Mouse (Mus musculus): ENCODE measurements at regions not wholly inside any gene's neighbourhood (a gene's known extent, or its start where the extent isn't known, plus 50 kb on each side); places are given as distances from the start of the nearest gene placed in this dataset.

GRCm38 (mm10) chr4:35356904-35357563 is 131.1 kb upstream of the C9orf72 start:
- H3K27me3 ChIP-seq (ENCODE audit: control insufficient read depth, insufficient read depth, insufficient read length): no peaks in the 10 kb centered on the region
- H3K36me3 ChIP-seq (ENCODE audit: control insufficient read depth, insufficient read depth): no peaks in the 10 kb centered on the region
- H3K79me2 ChIP-seq (ENCODE audit: control insufficient read depth, insufficient read depth): no peaks in the 10 kb centered on the region
- no peaks in the 10 kb centered on the region for H3K79me3 ChIP-seq (ENCODE audit: low read depth)
- no peak overlapping the region for H3K4me3 ChIP-seq (ENCODE audit: insufficient read depth, poor library complexity, severe bottlenecking)
- no peak overlapping the region for H3ac ChIP-seq (ENCODE audit: control insufficient read depth, insufficient read length, low read depth)
- TF ChIP-seq MYOG (IDR thresholded peaks at IDR 0.05; ENCODE audit: control insufficient read depth, extremely low read depth, insufficient read length) (no peak), MYOD1 (IDR thresholded peaks at IDR 0.05; ENCODE audit: control insufficient read depth, insufficient read length, low read depth) (no peak), USF1 (IDR thresholded peaks at IDR 0.05; ENCODE audit: low read depth) (no peak), MAX (IDR thresholded peaks at IDR 0.05) (no peak), CEBPB (IDR thresholded peaks at IDR 0.05; ENCODE audit: low read depth) (no peak), FOSL1 (IDR thresholded peaks at IDR 0.05; ENCODE audit: insufficient read depth, low read length, poor library complexity, severe bottlenecking) (no peak), CTCF (IDR thresholded peaks at IDR 0.05; ENCODE audit: control insufficient read depth, insufficient read depth, insufficient read length) (no peak)

- no peaks in the 10 kb centered on the region for H3K79me3 ChIP-seq (ENCODE audit: low read depth)
- no peaks in the 10 kb centered on the region for H3K27me3 ChIP-seq (ENCODE audit: control insufficient read depth, insufficient read depth, insufficient read length)
- H3ac ChIP-seq (ENCODE audit: control insufficient read depth, insufficient read length, low read depth): no peak overlapping the region
- no peaks in the 10 kb centered on the region for H3K79me2 ChIP-seq (ENCODE audit: control insufficient read depth, insufficient read depth)
- TF ChIP-seq FOSL1 (IDR thresholded peaks at IDR 0.05; ENCODE audit: insufficient read depth, low read length, poor library complexity, severe bottlenecking): no peak
- H3K4me3 ChIP-seq (ENCODE audit: insufficient read depth, poor library complexity, severe bottlenecking): no peak overlapping the region
- no peaks in the 10 kb centered on the region for H3K36me3 ChIP-seq (ENCODE audit: control insufficient read depth, insufficient read depth)
These were observed 130.1 kb upstream of the C9orf72 start for GRCm38 (mm10) chr4:35356051-35356450.

- H3ac ChIP-seq (ENCODE audit: control insufficient read depth, insufficient read length, low read depth): no peak overlapping the region
- no peaks in the 10 kb centered on the region for H3K79me2 ChIP-seq (ENCODE audit: control insufficient read depth, insufficient read depth)
- no peak overlapping the region for H3K4me3 ChIP-seq (ENCODE audit: insufficient read depth, poor library complexity, severe bottlenecking)
- no peaks in the 10 kb centered on the region for H3K36me3 ChIP-seq (ENCODE audit: control insufficient read depth, insufficient read depth)
- H3K27me3 ChIP-seq (ENCODE audit: control insufficient read depth, insufficient read depth, insufficient read length): no peaks in the 10 kb centered on the region
- H3K79me3 ChIP-seq (ENCODE audit: low read depth): no peaks in the 10 kb centered on the region
- TF ChIP-seq MYOG (IDR thresholded peaks at IDR 0.05; ENCODE audit: control insufficient read depth, extremely low read depth, insufficient read length) (no peak), MYOD1 (IDR thresholded peaks at IDR 0.05; ENCODE audit: control insufficient read depth, insufficient read length, low read depth) (peak; percentile 74)
These were observed 128.1 kb upstream of the C9orf72 start for GRCm38 (mm10) chr4:35354046-35354445.

- Histone ChIP-seq H3K79me3 (ENCODE audit: low read depth) (no peaks in the 10 kb centered on the region), H3K79me2 (ENCODE audit: control insufficient read depth, insufficient read depth) (no peaks in the 10 kb centered on the region), H3K4me3 (ENCODE audit: insufficient read depth, poor library complexity, severe bottlenecking) (no peak overlapping the region), H3ac (ENCODE audit: control insufficient read depth, insufficient read length, low read depth) (no peak overlapping the region), H3K36me3 (ENCODE audit: control insufficient read depth, insufficient read depth) (no peaks in the 10 kb centered on the region), H3K27me3 (ENCODE audit: control insufficient read depth, insufficient read depth, insufficient read length) (no peaks in the 10 kb centered on the region)
- TF ChIP-seq MAX (IDR thresholded peaks at IDR 0.05) (no peak), USF1 (IDR thresholded peaks at IDR 0.05; ENCODE audit: low read depth) (no peak), FOSL1 (IDR thresholded peaks at IDR 0.05; ENCODE audit: insufficient read depth, low read length, poor library complexity, severe bottlenecking) (no peak), CTCF (IDR thresholded peaks at IDR 0.05; ENCODE audit: control insufficient read depth, insufficient read depth, insufficient read length) (no peak), MYOG (IDR thresholded peaks at IDR 0.05; ENCODE audit: control insufficient read depth, extremely low read depth, insufficient read length) (no peak), CEBPB (IDR thresholded peaks at IDR 0.05; ENCODE audit: low read depth) (no peak), MYOD1 (IDR thresholded peaks at IDR 0.05; ENCODE audit: control insufficient read depth, insufficient read length, low read depth) (no peak)
These were observed 126.6 kb upstream of the C9orf72 start for GRCm38 (mm10) chr4:35352606-35353005.

GRCm38 (mm10) chr4:35350465-35350864 is 124.5 kb upstream of the C9orf72 start:
- Histone ChIP-seq H3K4me3 (ENCODE audit: insufficient read depth, poor library complexity, severe bottlenecking) (no peak overlapping the region), H3K79me3 (ENCODE audit: low read depth) (no peaks in the 10 kb centered on the region), H3K27me3 (ENCODE audit: control insufficient read depth, insufficient read depth, insufficient read length) (no peaks in the 10 kb centered on the region), H3ac (ENCODE audit: control insufficient read depth, insufficient read length, low read depth) (no peak overlapping the region), H3K36me3 (ENCODE audit: control insufficient read depth, insufficient read depth) (no peaks in the 10 kb centered on the region), H3K79me2 (ENCODE audit: control insufficient read depth, insufficient read depth) (no peaks in the 10 kb centered on the region)
- TF ChIP-seq CTCF (IDR thresholded peaks at IDR 0.05; ENCODE audit: control insufficient read depth, insufficient read depth, insufficient read length): no peak
- TF ChIP-seq MYOG (IDR thresholded peaks at IDR 0.05; ENCODE audit: control insufficient read depth, extremely low read depth, insufficient read length): no peak

GRCm38 (mm10) chr4:35347609-35348008 is 121.6 kb upstream of the C9orf72 start:
- no peaks in the 10 kb centered on the region for H3K79me2 ChIP-seq (ENCODE audit: control insufficient read depth, insufficient read depth)
- H3K4me3 ChIP-seq (ENCODE audit: insufficient read depth, poor library complexity, severe bottlenecking): no peak overlapping the region
- no peaks in the 10 kb centered on the region for H3K79me3 ChIP-seq (ENCODE audit: low read depth)
- TF ChIP-seq USF1 (IDR thresholded peaks at IDR 0.05; ENCODE audit: low read depth) (no peak), MYOD1 (IDR thresholded peaks at IDR 0.05; ENCODE audit: control insufficient read depth, insufficient read length, low read depth) (no peak), MAX (IDR thresholded peaks at IDR 0.05) (no peak), FOSL1 (IDR thresholded peaks at IDR 0.05; ENCODE audit: insufficient read depth, low read length, poor library complexity, severe bottlenecking) (no peak), CEBPB (IDR thresholded peaks at IDR 0.05; ENCODE audit: low read depth) (no peak), MYOG (IDR thresholded peaks at IDR 0.05; ENCODE audit: control insufficient read depth, extremely low read depth, insufficient read length) (no peak), CTCF (IDR thresholded peaks at IDR 0.05; ENCODE audit: control insufficient read depth, insufficient read depth, insufficient read length) (no peak)
- no peaks in the 10 kb centered on the region for H3K36me3 ChIP-seq (ENCODE audit: control insufficient read depth, insufficient read depth)
- H3K27me3 ChIP-seq (ENCODE audit: control insufficient read depth, insufficient read depth, insufficient read length): no peaks in the 10 kb centered on the region
- no peak overlapping the region for H3ac ChIP-seq (ENCODE audit: control insufficient read depth, insufficient read length, low read depth)
